Mouse (Mus musculus): ENCODE data around the gene Cckbr.

GRCm38 (mm10) chr7:105406322-105406721 lies 19.2 kb upstream of the Cckbr start:
- no peak for TF ChIP-seq CTCF (IDR thresholded peaks at IDR 0.05; ENCODE audit: extremely low read depth, insufficient read depth, low read length)
- no peak for TF ChIP-seq POLR2A (IDR thresholded peaks at IDR 0.05; ENCODE audit: extremely low read depth, insufficient read depth, low read length)
